Mouse (Mus musculus): ENCODE measurements around the gene Wdr46.
"Not testable (repeated sequence)": the region's sequence is repeated elsewhere in the genome, so short reads cannot be mapped to it uniquely, and the experiment has no call there.

Gene Wdr46

GRCm38 (mm10) chr17:33952015-33952414 lies 11.6 kb downstream of the Wdr46 start:
- not testable (repeated sequence) for DNase-seq (ENCODE audit: low read depth, low spot score)

- DNase-seq (ENCODE audit: low read depth, low spot score), result no peak
These were observed 12.4 kb downstream of the Wdr46 start for GRCm38 (mm10) chr17:33952879-33953278.

DNA sequence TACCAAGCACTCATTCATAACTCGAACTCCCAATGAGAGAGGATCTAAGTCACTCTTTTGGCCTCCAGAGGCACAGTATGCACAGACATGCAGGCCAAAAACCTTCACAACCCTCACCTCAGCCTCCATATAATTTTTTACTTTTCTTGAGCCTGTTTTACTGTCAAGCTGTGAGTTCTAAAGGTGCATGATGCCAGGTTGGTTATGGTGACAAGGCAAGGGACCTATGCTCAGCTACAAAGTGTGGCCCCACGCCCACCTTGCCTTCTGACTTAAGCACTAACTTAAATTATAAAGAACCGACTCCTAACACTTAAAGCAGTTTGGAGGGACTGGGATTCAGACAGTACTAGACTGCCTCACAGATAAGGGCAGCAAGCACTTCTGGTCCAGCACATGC lies 12.8 kb downstream of the Wdr46 start:
- DNase-seq (ENCODE audit: low read depth, low spot score), result no peak

- no peak for DNase-seq (ENCODE audit: low read depth, low spot score)
These were observed 13.6 kb downstream of the Wdr46 start for GRCm38 (mm10) chr17:33953961-33954565.

DNA sequence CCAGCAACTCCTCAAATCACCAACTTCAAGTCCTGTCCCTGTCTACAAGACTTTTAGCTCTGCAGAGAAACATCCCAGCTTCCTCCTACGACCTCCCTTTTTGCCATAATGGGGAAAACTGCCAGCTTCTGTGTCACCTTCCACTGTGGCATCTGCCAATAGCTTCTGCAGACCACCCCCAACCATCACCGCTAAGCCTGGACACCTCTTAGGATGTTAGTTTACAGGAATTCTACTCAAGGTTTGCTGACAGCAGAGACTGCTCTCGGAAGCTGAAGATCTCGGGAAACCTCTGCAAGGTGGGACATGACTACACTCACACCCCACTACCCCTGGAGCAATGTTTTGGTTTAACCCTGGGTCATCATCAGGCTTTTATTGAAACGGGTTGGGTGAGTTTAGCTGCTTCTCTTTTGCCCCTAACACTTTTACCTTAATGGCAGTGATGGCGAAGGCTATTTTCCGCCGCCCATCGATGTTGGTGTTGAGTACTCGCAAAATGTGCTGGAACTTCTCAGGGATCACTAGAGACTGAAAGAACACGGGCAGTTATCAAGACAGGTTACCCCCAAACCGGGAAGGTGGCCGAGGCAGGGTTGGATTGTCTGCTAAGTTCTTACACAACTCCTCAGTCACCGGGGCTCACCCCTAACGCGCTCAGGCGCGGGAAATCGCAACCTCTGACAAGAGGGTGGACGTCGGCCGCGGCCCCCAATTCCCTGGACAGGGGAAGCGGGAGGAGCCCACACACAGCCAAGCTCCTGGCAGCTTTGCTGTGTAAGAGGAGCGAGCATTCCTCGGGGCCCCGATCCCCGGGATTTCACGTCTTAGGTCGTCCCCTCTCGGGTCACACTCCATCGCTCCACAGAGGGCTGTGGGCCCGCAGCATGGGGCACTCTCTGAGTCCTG lies 14.4 kb downstream of the Wdr46 start:
- DNase-seq (ENCODE audit: low read depth, low spot score), result no peak

DNA sequence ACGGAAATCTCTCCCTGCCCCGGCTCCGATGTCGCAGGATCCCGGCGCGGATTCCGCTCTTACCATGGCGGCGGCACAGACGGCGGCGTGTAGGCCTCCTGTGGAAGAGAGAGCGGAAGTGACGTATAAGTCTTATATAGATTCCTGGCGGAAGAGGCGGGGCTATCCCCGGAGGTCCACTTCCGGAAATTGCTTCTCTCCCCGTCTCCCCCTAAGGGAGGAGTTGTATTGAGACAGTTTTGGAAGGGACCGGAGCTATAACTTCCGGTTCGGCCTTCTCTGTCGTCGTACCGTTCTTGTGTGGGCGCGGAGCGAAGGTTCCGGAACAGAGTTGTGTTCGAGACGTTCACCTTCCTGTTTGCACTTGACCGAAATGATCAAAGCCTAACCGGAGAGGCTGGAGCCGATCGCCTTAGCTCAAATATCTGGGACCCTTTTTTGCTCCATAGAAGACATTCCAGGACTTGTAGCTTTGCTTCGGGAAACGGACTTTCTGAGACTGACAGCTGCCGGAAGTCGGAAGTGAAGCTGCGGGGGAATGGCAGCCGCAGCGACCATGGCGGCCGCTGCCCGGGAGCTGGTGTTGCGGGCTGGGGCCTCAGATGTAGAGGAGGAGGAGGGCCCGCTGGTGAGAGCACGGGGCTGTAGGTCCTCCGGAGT lies 15.2 kb downstream of the Wdr46 start, which contains the start of the genes Vps52 and Rps18:
Gene Vps52 (plus strand): TSS at position 258 of the 660 bp plus-strand sequence.
Gene Rps18 (minus strand): TSS at position 447 of the 660 bp plus-strand sequence.
- DNase-seq (ENCODE audit: low read depth, low spot score), result peak; percentile 97

DNA sequence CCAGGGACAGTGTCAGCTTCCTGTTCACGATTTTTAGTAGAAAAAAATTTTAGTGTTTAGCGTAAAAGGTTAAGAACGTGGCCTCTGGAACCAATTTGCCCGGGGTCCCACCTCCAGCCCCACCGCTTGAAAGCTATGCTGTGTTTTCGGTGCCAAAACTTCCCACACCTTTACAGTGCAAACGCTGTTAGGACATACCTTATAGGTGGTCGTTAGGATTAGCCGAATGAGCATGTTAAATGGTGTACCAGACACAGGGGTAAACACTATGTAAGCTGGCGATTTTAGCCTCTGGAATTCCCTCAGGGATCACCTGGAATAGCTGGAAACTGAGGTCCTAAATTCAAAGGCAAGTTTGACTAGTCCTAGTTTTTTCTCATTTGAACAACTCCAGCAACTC lies 15.9 kb downstream of the Wdr46 start:
- no peak for DNase-seq (ENCODE audit: low read depth, low spot score)

- peak; percentile 25 for DNase-seq (ENCODE audit: low read depth, low spot score)
These were observed 17.0 kb downstream of the Wdr46 start for GRCm38 (mm10) chr17:33957493-33957892.

GRCm38 (mm10) chr17:33958451-33958850 lies 18.0 kb downstream of the Wdr46 start:
- DNase-seq (ENCODE audit: low read depth, low spot score), result no peak

GRCm38 (mm10) chr17:33959135-33959534 lies 18.7 kb downstream of the Wdr46 start:
- no peak for DNase-seq (ENCODE audit: low read depth, low spot score)

DNA sequence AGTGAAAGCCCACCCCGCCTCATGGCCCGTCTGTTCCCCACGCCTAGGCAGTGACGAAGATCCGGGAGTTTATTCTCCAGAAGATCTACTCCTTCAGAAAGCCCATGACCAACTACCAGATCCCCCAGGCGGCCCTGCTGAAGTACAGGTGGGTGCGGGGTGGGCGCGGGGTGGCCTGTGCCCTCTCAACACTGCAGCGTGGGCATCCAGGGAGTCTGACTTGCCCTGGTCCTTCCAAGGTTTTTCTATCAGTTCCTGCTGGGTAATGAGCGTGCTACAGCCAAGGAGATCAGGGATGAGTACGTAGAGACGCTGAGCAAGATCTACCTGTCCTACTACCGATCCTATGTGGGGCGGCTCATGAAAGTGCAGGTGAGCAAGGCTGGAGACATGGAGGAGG lies 19.5 kb downstream of the Wdr46 start:
- DNase-seq (ENCODE audit: low read depth, low spot score), result no peak

GRCm38 (mm10) chr17:33962876-33963275 lies 22.4 kb downstream of the Wdr46 start:
- DNase-seq (ENCODE audit: low read depth, low spot score), result no peak

DNA sequence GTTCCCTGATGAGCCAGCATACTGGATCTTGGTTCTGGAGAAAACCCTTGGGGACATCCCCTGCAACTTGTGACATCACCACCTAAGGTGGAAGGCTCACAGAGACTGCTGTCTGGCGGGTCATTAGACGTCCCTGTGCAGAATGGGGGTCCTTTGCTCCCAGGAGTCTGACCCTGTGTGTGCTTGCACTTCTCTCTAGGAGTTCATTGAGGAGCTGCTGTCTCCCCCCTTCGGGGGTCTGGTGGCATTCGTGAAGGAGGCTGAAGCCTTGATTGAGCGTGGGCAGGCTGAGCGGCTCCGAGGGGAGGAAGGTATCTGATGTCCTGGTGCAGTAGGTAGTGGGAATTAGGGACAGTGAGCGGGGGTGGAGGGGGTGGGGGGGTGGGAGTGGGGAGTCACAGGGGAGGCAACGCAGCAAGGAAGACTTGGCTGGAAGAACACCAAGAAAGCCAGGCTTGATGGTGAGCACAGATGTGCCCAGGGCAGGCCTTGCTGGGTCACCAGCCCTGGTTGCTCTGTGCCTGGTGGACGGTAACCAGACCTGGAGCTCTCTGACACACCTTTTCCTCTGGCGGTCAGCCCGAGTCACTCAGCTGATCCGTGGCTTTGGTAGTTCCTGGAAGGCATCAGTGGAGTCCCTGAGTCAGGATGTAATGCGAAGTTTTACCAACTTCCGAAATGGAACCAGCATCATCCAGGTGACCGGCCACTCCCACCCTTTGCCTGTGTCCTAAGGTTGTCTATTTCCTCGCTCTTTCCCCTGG lies 24.8 kb downstream of the Wdr46 start:
- DNase-seq (ENCODE audit: low read depth, low spot score), result no peak

DNA sequence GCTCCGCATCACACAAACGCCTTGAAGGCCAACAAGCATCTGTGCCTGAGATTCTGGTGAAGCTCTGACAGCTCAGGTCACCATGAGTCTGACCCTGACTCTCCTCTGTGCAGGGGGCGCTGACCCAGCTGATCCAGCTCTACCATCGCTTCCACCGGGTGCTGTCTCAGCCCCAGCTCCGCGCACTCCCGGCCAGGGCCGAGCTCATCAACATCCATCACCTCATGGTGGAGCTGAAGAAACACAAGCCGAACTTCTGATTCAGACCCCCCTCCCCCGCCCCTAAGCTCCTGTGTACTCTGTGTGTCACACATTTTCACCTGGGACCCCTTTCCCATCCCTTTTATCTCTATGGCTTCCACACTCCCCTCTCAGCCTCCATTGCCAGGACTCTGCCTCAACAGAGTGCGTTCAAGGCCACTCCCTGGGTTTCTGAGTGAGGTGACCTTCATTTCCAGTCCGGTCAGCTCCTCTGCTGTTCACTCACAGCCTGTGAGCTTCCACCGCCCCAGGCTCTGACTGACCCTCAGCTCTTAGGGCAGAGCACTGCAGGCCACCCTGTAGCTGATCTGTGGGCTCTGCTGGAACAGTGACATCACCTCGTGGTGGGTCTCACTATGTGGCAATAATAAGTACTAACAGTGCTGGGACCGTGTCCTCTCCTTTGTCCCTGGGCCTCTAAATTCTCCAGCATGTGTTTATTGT lies 25.5 kb downstream of the Wdr46 start:
- no peak for DNase-seq (ENCODE audit: low read depth, low spot score)

DNA sequence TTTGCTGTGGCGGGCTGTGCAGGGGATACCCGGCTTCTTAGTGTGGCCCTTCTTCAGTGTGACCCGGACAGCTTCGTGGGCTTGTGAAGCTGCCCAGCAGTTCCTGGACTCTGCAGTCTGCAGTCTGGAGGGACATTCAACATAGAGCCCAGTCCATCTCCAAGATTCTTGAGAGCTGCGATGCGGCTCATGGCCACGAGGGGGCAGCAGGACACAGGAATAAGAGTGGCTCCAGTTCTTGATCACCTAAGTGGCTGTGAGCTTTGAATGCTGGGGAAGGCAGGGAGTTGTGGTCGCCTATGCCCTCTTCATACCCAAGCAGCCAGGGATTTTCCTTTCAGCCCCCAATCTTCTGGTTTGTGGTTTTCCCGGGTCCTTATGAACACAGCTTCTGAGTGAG lies 28.0 kb downstream of the Wdr46 start:
- DNase-seq (ENCODE audit: low read depth, low spot score), result peak; percentile 92

GRCm38 (mm10) chr17:33968927-33969326 lies 28.5 kb downstream of the Wdr46 start:
- DNase-seq (ENCODE audit: low read depth, low spot score), result peak; percentile 87

DNA sequence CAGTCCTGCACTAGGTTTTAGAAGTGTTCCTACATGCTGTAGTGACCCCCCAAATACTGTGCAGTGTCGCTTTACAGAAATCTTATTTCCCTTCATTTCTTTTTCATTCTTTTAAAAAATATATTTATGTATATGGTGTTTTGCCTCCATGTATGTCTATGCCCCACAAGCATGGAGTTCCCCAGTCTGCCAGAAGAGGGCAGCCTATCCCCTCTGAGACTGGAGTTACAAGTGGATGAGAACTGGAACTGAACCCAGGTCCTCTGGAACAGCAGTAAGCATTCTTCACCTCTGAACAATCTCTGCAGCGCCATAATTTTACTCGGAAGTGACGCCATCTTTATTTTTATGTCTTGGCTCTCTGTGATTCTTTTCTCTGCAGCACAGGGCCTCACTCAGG lies 28.9 kb downstream of the Wdr46 start:
- peak; percentile 59 for DNase-seq (ENCODE audit: low read depth, low spot score)

GRCm38 (mm10) chr17:33972691-33973090 lies 32.2 kb downstream of the Wdr46 start:
- DNase-seq (ENCODE audit: low read depth, low spot score), result no peak

DNA sequence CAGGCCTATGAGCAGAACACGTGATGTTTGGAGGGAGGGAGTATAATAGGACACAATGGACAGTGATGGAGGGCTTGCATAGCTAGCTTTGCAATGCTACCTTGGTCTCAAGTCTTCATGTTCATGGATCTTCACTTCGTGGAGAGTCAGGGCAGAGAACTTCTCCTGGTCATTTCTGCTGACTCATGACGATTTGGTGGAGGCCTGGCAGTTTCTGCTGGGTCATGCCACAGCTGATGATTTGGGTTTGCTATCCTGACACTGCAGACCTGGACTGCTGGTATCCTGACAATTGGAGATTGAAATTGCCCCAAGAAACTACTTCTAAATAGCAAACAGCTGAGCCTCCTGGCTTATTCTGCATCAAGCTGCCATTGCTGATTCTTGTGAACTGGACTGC lies 33.1 kb downstream of the Wdr46 start:
- DNase-seq (ENCODE audit: low read depth, low spot score), result no peak

DNA sequence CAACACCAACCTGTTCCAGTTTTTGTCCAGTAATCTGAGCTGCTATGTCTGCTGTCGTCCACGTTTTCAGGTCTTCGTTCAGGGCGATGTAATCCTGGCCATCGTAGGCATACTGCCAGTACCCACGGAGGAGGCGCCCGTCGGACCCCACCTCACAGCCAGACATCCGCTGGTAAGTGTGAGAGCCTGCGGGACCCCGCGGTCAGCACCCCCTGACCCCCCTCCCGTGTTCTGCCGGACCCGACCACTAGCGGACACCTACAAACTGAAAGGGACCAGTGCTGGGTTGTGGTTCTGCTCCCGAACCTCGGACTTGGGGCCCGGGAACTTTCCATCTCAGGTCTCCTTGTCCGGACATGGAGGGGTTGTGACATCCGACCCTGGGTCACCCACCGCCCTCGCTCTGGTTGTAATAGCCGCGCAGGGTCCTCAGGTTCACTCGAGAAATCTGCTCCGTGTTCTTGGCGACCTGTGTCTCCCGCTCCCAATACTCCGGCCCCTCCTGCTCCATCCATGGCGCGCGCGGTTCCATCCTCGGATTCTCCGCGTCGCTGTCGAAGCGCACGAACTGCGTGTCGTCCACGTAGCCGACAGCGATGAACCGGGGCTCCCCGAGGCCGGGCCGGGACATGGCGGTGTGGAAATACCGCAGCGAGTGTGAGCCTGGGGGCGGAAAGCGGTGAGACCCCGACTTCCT lies 37.5 kb downstream of the Wdr46 start:
- no peak for DNase-seq (ENCODE audit: low read depth, low spot score)

Measured in CD4-positive, CD25-positive, alpha-beta regulatory T cell, adult 2 months (primary cell).